Mouse (Mus musculus): ENCODE measurements around the gene Tmub1. TPM values are rescaled to one million over a fixed set of nuclear protein-coding genes. Genes with fewer than 3 reads are reported as not detected.

The Tmub1 gene
- polyA plus RNA-seq (2012; rRNA removed), result 61.2 and 77.4 TPM in 2 replicates

DNA sequence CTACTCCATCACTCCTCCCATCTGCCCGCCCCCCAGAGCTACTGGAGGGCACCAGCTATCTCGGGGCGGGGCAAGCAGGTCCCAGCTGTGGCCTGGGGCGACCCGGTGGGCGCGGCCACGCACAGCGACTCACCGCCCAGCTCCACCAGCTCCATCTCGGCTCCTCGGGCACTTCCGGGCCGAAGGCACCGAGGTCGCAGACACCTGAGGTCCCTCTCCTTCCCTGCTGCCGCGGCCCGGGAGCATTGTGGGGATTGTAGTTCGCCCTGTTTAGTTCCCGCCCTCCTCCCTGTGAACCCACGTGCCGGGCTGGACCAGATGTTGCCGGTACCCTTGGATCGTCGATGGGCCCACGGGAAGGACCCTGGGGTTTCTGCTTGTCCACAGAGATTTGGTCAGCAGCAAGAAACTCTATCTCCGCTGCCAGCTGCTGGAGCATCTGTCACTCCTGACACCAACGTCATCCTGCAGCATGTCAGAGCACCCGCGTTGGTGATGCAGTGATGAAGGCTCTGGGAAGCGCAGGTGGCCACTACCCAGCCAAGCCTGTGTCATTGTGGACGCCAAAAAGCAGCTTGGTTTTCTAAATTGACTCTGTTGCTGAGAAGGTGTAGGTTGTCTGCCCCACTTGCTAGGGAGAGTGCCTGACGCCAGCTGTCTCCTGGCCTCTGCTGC is at the start of gene Tmub1:
Gene Tmub1 (minus strand): TSS at position 231 of the 675 bp plus-strand sequence.
- peak; percentile 20; the same call in 1 of the 2 replicates for TF ChIP-seq POLR2A (IDR thresholded peaks at IDR 0.05; ENCODE audit: low read depth, low read length)
- TF ChIP-seq CTCF (IDR thresholded peaks at IDR 0.05; ENCODE audit: extremely low read depth, insufficient read depth, insufficient read length, insufficient replicate concordance), result no peak
- H3K27me3 ChIP-seq (ENCODE audit: control insufficient read depth, insufficient read depth, low read length), result no peaks in the 10 kb centered on the region
- peak; percentile 63 to 87 for DNase-seq (ENCODE audit: low read depth in 1 of 2, low spot score in 2 of 2)
- 3% methylated on average over 34 of the region's 34 CpGs for WGBS
- peak within 1 kb of the TSS; percentile 67 for H3K4me3 ChIP-seq (ENCODE audit: extremely low read depth, insufficient read depth, insufficient read length)
- peaks cover 7% of the 10 kb centered on the region for H3K36me3 ChIP-seq (ENCODE audit: control insufficient read depth, insufficient read depth, low read length)
- H3K4me1 ChIP-seq (ENCODE audit: control insufficient read depth, insufficient read depth, insufficient read length), result peaks cover 20% of the 10 kb centered on the region
- peak within 1 kb of the TSS; percentile 28; the same call in 1 of the 2 replicates for H3K27ac ChIP-seq (ENCODE audit: insufficient read depth, low read length)

DNA sequence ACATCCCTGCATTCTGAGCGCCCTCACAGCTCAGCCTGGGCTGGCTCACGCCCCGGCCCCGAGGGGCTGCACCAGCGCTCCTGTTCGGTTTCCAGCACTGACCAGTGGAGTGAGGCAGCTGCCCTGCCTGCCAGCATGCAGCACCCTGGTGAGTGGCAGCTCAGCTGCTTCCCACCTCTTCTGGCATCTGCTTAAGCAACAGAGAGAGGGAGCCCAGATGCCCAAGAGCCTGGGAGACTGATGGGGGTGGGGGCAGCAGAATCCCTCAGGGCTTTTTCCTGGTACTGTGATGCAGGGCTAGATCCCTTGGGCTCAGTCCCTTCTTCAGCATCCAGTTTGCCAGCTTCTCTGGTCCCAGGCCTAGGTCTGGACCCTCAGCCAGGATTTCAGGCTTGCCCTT is 49.1 kb upstream of the Tmub1 start:
- TF ChIP-seq POLR2A (IDR thresholded peaks at IDR 0.05; ENCODE audit: low read depth, low read length) (no peak), CTCF (IDR thresholded peaks at IDR 0.05; ENCODE audit: extremely low read depth, insufficient read depth, insufficient read length, insufficient replicate concordance) (no peak)
- 95% methylated on average over 6 of the region's 6 CpGs for WGBS
- Histone ChIP-seq H3K27me3 (ENCODE audit: control insufficient read depth, insufficient read depth, low read length) (no peaks in the 10 kb centered on the region), H3K4me3 (ENCODE audit: extremely low read depth, insufficient read depth, insufficient read length) (no peak overlapping the region), H3K27ac (ENCODE audit: insufficient read depth, low read length) (no peak overlapping the region), H3K36me3 (ENCODE audit: control insufficient read depth, insufficient read depth, low read length) (peaks cover 40% of the 10 kb centered on the region), H3K4me1 (ENCODE audit: control insufficient read depth, insufficient read depth, insufficient read length) (no peaks in the 10 kb centered on the region)
- no peak for DNase-seq (ENCODE audit: low read depth in 1 of 2, low spot score in 2 of 2)

DNA sequence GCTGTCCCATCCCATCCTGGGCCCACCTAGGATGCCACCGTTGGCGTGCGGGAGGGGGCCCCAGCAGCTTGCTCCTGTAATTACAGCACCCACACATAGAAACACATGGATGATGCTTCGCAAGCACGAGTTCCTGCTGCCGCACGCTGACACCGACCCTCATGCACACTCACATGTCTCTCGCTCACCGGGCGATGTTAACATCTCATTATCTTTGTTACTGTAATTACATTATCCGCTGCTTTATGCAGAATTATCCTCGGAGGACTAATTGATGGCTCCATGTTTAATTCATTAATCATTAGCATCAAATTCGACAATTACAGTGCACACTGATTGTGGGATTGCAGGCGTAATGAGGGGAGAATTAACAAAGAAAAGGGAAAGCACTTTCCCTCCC is 47.4 kb upstream of the Tmub1 start:
- WGBS, result 96% methylated on average over 15 of the region's 15 CpGs
- peaks cover 31% of the 10 kb centered on the region for H3K36me3 ChIP-seq (ENCODE audit: control insufficient read depth, insufficient read depth, low read length)
- no peak for DNase-seq (ENCODE audit: low read depth in 1 of 2, low spot score in 2 of 2)
- no peak for TF ChIP-seq POLR2A (IDR thresholded peaks at IDR 0.05; ENCODE audit: low read depth, low read length)
- TF ChIP-seq CTCF (IDR thresholded peaks at IDR 0.05; ENCODE audit: extremely low read depth, insufficient read depth, insufficient read length, insufficient replicate concordance), result no peak
- H3K4me1 ChIP-seq (ENCODE audit: control insufficient read depth, insufficient read depth, insufficient read length), result no peaks in the 10 kb centered on the region
- no peak overlapping the region for H3K27ac ChIP-seq (ENCODE audit: insufficient read depth, low read length)
- H3K27me3 ChIP-seq (ENCODE audit: control insufficient read depth, insufficient read depth, low read length), result no peaks in the 10 kb centered on the region
- H3K4me3 ChIP-seq (ENCODE audit: extremely low read depth, insufficient read depth, insufficient read length), result no peak overlapping the region

DNA sequence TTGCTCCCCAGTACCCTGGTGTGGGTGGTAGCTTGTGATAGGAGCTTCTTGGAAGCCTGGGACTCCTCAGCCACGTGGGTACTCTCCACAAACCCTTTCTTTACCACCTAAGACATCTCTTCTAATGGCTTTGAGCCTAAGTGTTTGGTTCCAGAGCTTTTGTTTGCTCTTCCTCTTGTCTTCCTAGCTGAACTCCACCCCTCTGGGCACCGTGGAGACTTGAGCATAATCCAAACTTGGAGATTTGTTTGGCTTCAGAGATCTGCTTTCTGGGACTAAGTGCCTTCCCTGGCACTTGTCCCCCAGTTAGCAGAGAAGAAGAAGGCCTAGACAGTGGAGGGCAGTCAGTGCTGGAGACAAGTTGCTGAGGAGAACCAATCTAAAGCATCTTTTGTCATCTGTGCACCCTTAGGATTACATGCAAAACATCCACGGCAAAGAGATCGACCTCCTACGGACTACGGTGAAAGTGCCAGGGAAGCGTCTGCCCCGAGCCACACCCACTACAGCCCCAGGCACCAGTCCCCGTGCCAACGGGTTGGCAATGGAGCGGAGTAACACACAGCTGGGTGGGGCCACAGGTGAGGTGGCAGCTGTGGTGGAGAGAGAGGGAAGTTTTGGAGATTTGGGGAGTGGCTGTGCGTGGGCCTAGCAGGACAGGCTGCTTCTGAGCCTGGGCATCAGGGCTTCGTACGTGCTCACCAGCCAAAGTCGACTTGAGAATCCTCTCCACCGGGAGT is 45.1 kb upstream of the Tmub1 start:
- Histone ChIP-seq H3K27ac (ENCODE audit: insufficient read depth, low read length) (no peak overlapping the region), H3K27me3 (ENCODE audit: control insufficient read depth, insufficient read depth, low read length) (no peaks in the 10 kb centered on the region), H3K4me3 (ENCODE audit: extremely low read depth, insufficient read depth, insufficient read length) (no peak overlapping the region), H3K36me3 (ENCODE audit: control insufficient read depth, insufficient read depth, low read length) (peaks cover 31% of the 10 kb centered on the region), H3K4me1 (ENCODE audit: control insufficient read depth, insufficient read depth, insufficient read length) (no peaks in the 10 kb centered on the region)
- no peak for DNase-seq (ENCODE audit: low read depth in 1 of 2, low spot score in 2 of 2)
- TF ChIP-seq CTCF (IDR thresholded peaks at IDR 0.05; ENCODE audit: extremely low read depth, insufficient read depth, insufficient read length, insufficient replicate concordance) (no peak), POLR2A (IDR thresholded peaks at IDR 0.05; ENCODE audit: low read depth, low read length) (no peak)
- 89% methylated on average over 16 of the region's 16 CpGs for WGBS

DNA sequence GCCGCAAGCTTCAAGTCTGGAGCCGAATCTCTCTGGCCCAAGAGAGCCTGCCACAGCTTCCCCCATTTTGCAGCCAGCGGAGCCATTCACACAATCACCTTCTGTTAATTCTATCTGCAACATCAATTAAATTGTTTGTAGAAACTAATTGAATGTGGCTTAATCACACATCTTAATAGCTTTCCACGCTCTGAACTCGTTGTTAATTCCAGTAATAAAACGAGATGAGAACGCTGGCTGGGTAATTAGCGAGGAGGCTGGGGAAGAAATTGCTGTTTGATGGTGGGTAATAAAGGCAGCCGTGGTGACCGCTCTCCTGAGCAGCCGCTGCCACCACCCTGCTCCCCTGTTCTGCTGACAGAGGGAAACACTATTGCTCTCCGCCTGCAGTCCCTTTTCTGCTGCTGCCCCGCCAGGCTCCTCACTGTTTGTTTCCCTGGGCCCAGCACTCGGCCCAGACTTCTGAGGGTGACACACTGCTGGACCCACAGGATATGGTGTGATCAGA is 42.8 kb upstream of the Tmub1 start:
- Histone ChIP-seq H3K4me1 (ENCODE audit: control insufficient read depth, insufficient read depth, insufficient read length) (no peaks in the 10 kb centered on the region), H3K27ac (ENCODE audit: insufficient read depth, low read length) (no peak overlapping the region), H3K27me3 (ENCODE audit: control insufficient read depth, insufficient read depth, low read length) (no peaks in the 10 kb centered on the region), H3K4me3 (ENCODE audit: extremely low read depth, insufficient read depth, insufficient read length) (no peak overlapping the region), H3K36me3 (ENCODE audit: control insufficient read depth, insufficient read depth, low read length) (peaks cover 20% of the 10 kb centered on the region)
- DNase-seq (ENCODE audit: low read depth in 1 of 2, low spot score in 2 of 2), result no peak
- WGBS, result 93% methylated on average over 14 of the region's 14 CpGs
- TF ChIP-seq POLR2A (IDR thresholded peaks at IDR 0.05; ENCODE audit: low read depth, low read length) (no peak), CTCF (IDR thresholded peaks at IDR 0.05; ENCODE audit: extremely low read depth, insufficient read depth, insufficient read length, insufficient replicate concordance) (no peak)

DNA sequence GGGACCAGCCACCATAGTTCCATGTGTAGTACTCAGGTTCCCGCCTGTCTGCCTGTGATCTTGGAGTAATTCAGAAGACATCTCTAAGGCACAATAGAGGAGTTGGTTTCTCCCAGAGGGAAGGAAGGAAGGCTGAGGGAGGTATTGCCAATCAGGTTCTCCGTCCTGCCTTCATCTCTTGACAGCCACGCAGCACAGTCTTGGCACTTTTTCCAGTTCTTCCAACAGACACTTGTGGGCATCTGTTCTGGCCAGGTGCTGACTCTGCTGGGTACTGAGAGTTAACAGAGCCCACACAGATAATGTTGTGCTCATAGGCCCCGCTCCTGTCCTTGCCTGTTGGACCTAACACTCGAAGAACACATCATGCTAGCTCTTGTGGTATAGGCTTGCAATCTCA is 39.1 kb upstream of the Tmub1 start:
- H3K4me1 ChIP-seq (ENCODE audit: control insufficient read depth, insufficient read depth, insufficient read length), result no peaks in the 10 kb centered on the region
- peaks cover 24% of the 10 kb centered on the region for H3K36me3 ChIP-seq (ENCODE audit: control insufficient read depth, insufficient read depth, low read length)
- no peak for TF ChIP-seq CTCF (IDR thresholded peaks at IDR 0.05; ENCODE audit: extremely low read depth, insufficient read depth, insufficient read length, insufficient replicate concordance)
- TF ChIP-seq POLR2A (IDR thresholded peaks at IDR 0.05; ENCODE audit: low read depth, low read length), result no peak

More for the DNA sequence above, 39.1 kb upstream of the Tmub1 start:
- no peak for DNase-seq (ENCODE audit: low read depth in 1 of 2, low spot score in 2 of 2)
- 97% methylated on average over 5 of the region's 5 CpGs for WGBS
- no peak overlapping the region for H3K4me3 ChIP-seq (ENCODE audit: extremely low read depth, insufficient read depth, insufficient read length)
- H3K27ac ChIP-seq (ENCODE audit: insufficient read depth, low read length), result no peak overlapping the region
- no peaks in the 10 kb centered on the region for H3K27me3 ChIP-seq (ENCODE audit: control insufficient read depth, insufficient read depth, low read length)
